Mouse (Mus musculus): ENCODE measurements at regions not wholly inside any gene's neighbourhood (a gene's known extent, or its start where the extent isn't known, plus 50 kb on each side); places are given as distances from the start of the nearest gene placed in this dataset.

DNA sequence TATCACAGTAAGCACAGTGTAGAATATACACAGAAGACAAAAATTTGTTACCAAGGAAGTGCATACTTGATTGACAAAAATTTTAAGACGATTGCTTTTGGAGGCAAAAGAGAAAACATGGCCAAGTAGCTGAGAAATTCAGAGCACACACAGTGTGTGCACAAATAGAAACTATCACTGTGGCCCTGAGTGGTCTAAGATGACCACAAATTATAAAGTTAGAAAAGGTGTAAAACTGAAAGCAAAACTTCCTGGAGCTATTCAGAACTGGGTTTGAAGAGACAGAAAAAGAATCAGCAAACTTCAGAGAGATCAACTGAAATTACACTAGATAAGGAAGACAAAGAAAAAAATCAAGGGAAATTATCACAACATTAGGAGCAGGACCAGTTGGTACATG, 487.6 kb downstream of the Car8 start:
- Histone ChIP-seq H3K9ac (ENCODE audit: low read depth, low read length) (no peak overlapping the region), H3K4me1 (ENCODE audit: control insufficient read depth, insufficient read depth, low read depth, low read length) (no peaks in the 10 kb centered on the region), H3K27ac (ENCODE audit: low read depth, low read length) (no peak overlapping the region), H3K4me2 (ENCODE audit: low read length) (no peak overlapping the region), H3K27me3 (replicated peaks; ENCODE audit: control insufficient read depth, insufficient read depth, low read length) (no peaks in the 10 kb centered on the region), H3K4me3 (ENCODE audit: low read length) (no peak overlapping the region), H3K36me3 (ENCODE audit: control insufficient read depth, insufficient read depth, low read length) (no peaks in the 10 kb centered on the region), H3K9me3 (ENCODE audit: control insufficient read depth, low read length) (no peaks in the 10 kb centered on the region)
- 88% methylated on average over 1 of the region's 1 CpGs for WGBS
- no peak for ATAC-seq

DNA sequence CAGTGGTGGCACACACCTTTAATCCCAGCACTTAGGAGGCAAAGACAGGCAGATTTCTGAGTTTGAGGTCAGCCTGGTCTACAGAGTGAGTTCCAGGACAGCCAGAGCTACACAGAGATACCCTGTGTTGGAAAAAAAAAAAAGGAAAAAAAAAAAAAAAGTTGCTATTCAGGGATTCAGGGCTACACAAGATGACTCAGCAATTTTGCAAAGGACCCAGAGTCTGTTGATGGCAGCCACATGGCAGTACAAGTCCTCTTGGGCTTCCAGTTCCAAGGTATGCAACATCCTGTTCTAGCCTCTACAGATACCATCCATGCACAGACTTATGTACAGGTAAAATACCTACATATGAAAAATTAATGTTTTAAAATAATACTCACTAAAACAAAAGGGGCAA, 515.9 kb downstream of the Car8 start:
- no peaks in the 10 kb centered on the region for H3K36me3 ChIP-seq (ENCODE audit: control insufficient read depth, insufficient read depth, low read length)
- no peaks in the 10 kb centered on the region for H3K9me3 ChIP-seq (ENCODE audit: control insufficient read depth, low read length)
- H3K27me3 ChIP-seq (replicated peaks; ENCODE audit: control insufficient read depth, insufficient read depth, low read length) = no peaks in the 10 kb centered on the region
- H3K4me3 ChIP-seq (ENCODE audit: low read length) = no peak overlapping the region
- no peaks in the 10 kb centered on the region for H3K4me1 ChIP-seq (ENCODE audit: control insufficient read depth, insufficient read depth, low read depth, low read length)
- no peak overlapping the region for H3K9ac ChIP-seq (ENCODE audit: low read depth, low read length)
- H3K27ac ChIP-seq (ENCODE audit: low read depth, low read length) = no peak overlapping the region
- H3K4me2 ChIP-seq (ENCODE audit: low read length) = no peak overlapping the region
- ATAC-seq = no peak

DNA sequence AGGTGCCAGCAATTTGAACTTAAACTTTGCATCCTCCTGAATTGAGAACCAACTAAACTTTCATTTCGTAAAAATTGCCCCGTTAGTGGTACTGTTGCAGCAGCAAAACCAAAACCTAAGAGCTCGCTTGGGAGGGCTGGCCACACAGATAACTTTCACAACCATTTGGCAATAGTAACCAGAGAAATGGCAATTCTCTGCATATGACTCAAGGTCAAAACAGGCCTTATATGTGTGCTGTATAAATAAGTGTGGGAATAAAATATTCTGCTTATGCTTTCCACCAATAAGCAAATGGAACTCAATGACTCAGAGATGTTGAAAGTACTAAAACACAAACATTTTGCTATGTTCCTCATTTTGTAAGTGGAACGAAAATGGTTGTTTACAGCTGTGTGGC, 550.3 kb downstream of the Car8 start:
- H3K4me1 ChIP-seq (ENCODE audit: control insufficient read depth, insufficient read depth, low read depth, low read length) = no peaks in the 10 kb centered on the region
- H3K9ac ChIP-seq (ENCODE audit: low read depth, low read length) = no peak overlapping the region
- no peaks in the 10 kb centered on the region for H3K36me3 ChIP-seq (ENCODE audit: control insufficient read depth, insufficient read depth, low read length)
- WGBS = 91% methylated on average over 4 of the region's 4 CpGs
- H3K4me3 ChIP-seq (ENCODE audit: low read length) = no peak overlapping the region
- H3K9me3 ChIP-seq (ENCODE audit: control insufficient read depth, low read length) = no peaks in the 10 kb centered on the region
- H3K27me3 ChIP-seq (replicated peaks; ENCODE audit: control insufficient read depth, insufficient read depth, low read length) = no peaks in the 10 kb centered on the region
- ATAC-seq = no peak
- H3K27ac ChIP-seq (ENCODE audit: low read depth, low read length) = no peak overlapping the region
- H3K4me2 ChIP-seq (ENCODE audit: low read length) = no peak overlapping the region

DNA sequence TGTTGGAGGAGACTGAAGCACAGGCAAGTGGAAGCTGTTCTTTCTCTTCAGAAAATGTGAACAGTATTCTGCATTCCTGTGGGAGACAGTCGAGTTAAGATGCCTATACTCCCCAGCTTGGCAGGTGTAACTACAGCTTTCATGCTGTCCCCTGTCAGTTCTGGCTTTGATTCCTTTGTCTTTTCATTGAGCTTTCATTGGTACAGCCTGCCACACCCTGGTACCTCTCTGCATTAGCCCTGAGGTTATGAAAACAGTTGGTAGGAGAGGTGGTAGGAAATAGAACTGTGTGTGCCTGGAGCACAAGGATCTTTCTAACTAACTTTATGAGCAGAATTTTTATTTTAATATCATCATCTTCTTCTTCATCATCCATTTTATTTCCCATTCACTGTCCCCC, 551.6 kb downstream of the Car8 start:
- Histone ChIP-seq H3K4me1 (ENCODE audit: control insufficient read depth, insufficient read depth, low read depth, low read length) (no peaks in the 10 kb centered on the region), H3K36me3 (ENCODE audit: control insufficient read depth, insufficient read depth, low read length) (no peaks in the 10 kb centered on the region), H3K4me3 (ENCODE audit: low read length) (no peak overlapping the region), H3K9ac (ENCODE audit: low read depth, low read length) (no peak overlapping the region), H3K9me3 (ENCODE audit: control insufficient read depth, low read length) (no peaks in the 10 kb centered on the region), H3K27ac (ENCODE audit: low read depth, low read length) (no peak overlapping the region), H3K4me2 (ENCODE audit: low read length) (no peak overlapping the region), H3K27me3 (replicated peaks; ENCODE audit: control insufficient read depth, insufficient read depth, low read length) (no peaks in the 10 kb centered on the region)
- no peak for ATAC-seq
- WGBS = 83% methylated on average over 1 of the region's 1 CpGs

DNA sequence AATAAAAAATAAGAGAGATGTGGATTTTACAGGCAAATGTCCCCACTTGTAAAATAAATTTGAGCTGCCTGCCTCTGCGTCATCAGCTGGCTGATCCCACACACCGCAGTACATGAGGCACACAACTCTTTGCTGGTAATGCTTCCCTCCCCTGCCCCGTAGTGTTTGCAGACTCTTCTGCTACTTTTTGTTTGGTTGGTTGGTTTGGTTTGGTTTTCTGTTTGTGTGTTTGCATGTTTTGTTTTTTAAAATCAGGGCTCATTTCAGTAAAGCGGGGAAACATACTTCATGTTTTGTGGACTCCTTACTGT, 568.1 kb downstream of the Car8 start:
- ATAC-seq = no peak
- whole genome bisulfite sequencing = 91% methylated on average over 4 of the region's 4 CpGs

DNA sequence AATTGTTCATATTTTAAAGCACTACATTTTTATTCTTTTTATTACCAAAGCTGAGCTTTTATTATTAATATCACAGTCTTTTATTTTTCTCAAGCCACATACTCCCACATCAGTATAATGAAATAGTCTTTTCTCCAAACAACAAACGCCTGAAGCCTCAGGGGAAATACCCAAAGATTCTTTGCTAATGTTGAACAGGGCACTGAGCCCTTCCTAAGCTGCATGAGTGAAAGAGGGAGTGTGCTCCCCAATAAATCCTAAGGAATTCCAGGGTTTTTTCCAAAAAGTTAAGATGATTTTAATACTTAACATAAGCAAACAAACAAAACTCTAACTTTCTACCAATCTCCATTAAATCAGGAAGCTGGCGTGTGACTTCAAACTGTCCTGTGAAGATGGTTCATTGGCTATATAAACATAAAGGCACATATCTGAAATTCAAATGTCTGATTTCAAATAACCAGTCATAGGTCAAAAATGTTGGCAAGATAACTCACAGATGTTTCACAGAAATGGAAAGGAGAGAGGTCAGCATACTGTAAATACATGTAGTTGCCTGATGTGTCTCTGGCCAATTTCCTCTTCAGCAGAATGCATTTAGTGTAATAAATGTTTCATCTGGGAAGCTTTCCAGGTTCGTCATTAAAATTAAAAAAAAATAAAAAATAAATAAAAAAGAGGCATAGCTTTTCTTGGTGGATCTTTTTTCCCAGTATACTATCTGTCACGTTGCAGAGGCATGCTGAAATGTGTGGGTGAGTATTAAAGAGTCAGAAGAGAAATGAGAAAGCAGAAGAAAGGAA, 568.6 kb downstream of the Car8 start:
- no peak for ATAC-seq
- H3K4me2 ChIP-seq (ENCODE audit: low read length) = no peak overlapping the region
- no peaks in the 10 kb centered on the region for H3K27me3 ChIP-seq (replicated peaks; ENCODE audit: control insufficient read depth, insufficient read depth, low read length)
- no peak overlapping the region for H3K27ac ChIP-seq (ENCODE audit: low read depth, low read length)
- no peak overlapping the region for H3K9ac ChIP-seq (ENCODE audit: low read depth, low read length)
- 58% methylated on average over 4 of the region's 4 CpGs for WGBS
- H3K4me3 ChIP-seq (ENCODE audit: low read length) = no peak overlapping the region
- H3K9me3 ChIP-seq (ENCODE audit: control insufficient read depth, low read length) = no peaks in the 10 kb centered on the region
- H3K4me1 ChIP-seq (ENCODE audit: control insufficient read depth, insufficient read depth, low read depth, low read length) = no peaks in the 10 kb centered on the region
- no peaks in the 10 kb centered on the region for H3K36me3 ChIP-seq (ENCODE audit: control insufficient read depth, insufficient read depth, low read length)

More for the DNA sequence above, 568.1 kb downstream of the Car8 start:
- H3K4me1 ChIP-seq (ENCODE audit: control insufficient read depth, insufficient read depth, low read depth, low read length) = no peaks in the 10 kb centered on the region
- no peak overlapping the region for H3K9ac ChIP-seq (ENCODE audit: low read depth, low read length)
- H3K27ac ChIP-seq (ENCODE audit: low read depth, low read length) = no peak overlapping the region
- no peak overlapping the region for H3K4me2 ChIP-seq (ENCODE audit: low read length)
- no peaks in the 10 kb centered on the region for H3K27me3 ChIP-seq (replicated peaks; ENCODE audit: control insufficient read depth, insufficient read depth, low read length)
- H3K9me3 ChIP-seq (ENCODE audit: control insufficient read depth, low read length) = no peaks in the 10 kb centered on the region; the same call in 1 of the 2 replicates
- no peaks in the 10 kb centered on the region for H3K36me3 ChIP-seq (ENCODE audit: control insufficient read depth, insufficient read depth, low read length)
- H3K4me3 ChIP-seq (ENCODE audit: low read length) = no peak overlapping the region

DNA sequence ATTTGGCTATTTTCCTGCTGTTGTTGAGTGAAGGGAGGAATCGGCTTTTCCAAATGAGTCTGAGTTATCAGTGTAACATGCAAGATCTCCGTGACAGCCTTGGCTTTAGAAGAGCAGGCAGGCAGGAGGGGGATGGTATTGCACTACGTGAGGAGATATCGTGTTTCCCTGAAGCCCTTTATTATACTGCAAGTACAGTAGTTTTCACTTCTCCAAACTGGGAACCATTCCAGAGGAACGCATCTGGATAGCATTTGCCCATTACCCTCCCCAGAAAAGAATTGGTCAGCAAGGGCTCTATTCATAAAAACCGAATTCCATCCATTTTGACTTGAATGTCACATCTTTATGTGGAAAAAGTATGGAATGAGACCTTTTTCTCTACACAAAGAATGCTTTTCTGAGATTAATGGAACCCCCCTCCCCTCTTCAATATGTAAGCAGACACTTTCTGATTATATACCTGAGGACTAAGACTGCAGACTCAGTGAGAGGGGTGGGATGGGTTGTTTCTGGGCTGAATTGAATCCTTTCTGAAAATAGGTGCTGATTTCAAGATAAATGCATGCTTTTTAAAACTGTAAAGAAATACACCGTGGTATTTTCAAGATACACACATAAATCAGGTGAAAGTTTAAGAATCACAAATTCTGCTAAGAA, 571.8 kb downstream of the Car8 start:
- WGBS = 67% methylated on average over 7 of the region's 7 CpGs
- no peak for ATAC-seq
- Histone ChIP-seq H3K4me3 (ENCODE audit: low read length) (no peak overlapping the region), H3K4me1 (ENCODE audit: control insufficient read depth, insufficient read depth, low read depth, low read length) (no peaks in the 10 kb centered on the region), H3K36me3 (ENCODE audit: control insufficient read depth, insufficient read depth, low read length) (no peaks in the 10 kb centered on the region), H3K4me2 (ENCODE audit: low read length) (no peak overlapping the region; the same call in 1 of the 2 replicates), H3K27ac (ENCODE audit: low read depth, low read length) (no peak overlapping the region), H3K9me3 (ENCODE audit: control insufficient read depth, low read length) (no peaks in the 10 kb centered on the region), H3K27me3 (replicated peaks; ENCODE audit: control insufficient read depth, insufficient read depth, low read length) (no peaks in the 10 kb centered on the region), H3K9ac (ENCODE audit: low read depth, low read length) (no peak overlapping the region)

DNA sequence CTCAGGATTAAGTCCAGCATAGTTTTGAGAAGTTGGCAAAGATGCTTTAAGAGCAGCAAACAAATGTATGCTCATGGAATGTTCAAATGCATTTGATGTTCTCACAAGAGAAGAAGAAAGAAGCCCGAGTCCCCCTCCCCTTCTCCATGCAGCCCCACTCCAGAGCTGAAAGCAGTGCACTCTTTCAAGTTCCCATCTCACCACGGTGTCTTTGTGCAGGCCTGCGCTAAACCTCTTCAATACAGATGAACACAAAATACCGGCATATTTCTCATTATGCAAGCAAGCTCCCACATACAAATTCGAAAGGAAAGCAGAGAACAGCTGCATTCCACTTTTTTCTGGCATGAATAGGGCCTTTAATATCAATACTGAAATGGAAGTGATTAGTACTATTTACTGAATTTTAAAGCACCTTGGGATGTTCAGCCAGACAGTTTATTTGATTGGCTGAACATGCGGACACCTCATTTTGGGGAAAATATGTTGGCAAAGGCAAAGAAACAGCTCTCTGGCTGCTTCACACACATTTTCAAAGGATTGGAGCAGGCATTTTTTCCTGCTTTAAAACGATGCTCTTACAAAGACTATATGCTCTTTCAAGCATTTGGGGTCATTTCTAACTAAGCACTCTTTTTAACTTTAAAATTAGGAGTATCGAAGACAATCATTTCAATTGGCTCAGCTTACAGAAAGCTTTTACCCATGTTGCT, 595.8 kb downstream of the Car8 start:
- Histone ChIP-seq H3K9me3 (ENCODE audit: control insufficient read depth, low read length) (no peaks in the 10 kb centered on the region), H3K27me3 (replicated peaks; ENCODE audit: control insufficient read depth, insufficient read depth, low read length) (no peaks in the 10 kb centered on the region), H3K4me3 (ENCODE audit: low read length) (no peak overlapping the region), H3K9ac (ENCODE audit: low read depth, low read length) (no peak overlapping the region), H3K36me3 (ENCODE audit: control insufficient read depth, insufficient read depth, low read length) (no peaks in the 10 kb centered on the region), H3K27ac (ENCODE audit: low read depth, low read length) (no peak overlapping the region), H3K4me2 (ENCODE audit: low read length) (no peak overlapping the region), H3K4me1 (ENCODE audit: control insufficient read depth, insufficient read depth, low read depth, low read length) (no peaks in the 10 kb centered on the region)
- 52% methylated on average over 8 of the region's 8 CpGs for WGBS
- ATAC-seq = no peak

DNA sequence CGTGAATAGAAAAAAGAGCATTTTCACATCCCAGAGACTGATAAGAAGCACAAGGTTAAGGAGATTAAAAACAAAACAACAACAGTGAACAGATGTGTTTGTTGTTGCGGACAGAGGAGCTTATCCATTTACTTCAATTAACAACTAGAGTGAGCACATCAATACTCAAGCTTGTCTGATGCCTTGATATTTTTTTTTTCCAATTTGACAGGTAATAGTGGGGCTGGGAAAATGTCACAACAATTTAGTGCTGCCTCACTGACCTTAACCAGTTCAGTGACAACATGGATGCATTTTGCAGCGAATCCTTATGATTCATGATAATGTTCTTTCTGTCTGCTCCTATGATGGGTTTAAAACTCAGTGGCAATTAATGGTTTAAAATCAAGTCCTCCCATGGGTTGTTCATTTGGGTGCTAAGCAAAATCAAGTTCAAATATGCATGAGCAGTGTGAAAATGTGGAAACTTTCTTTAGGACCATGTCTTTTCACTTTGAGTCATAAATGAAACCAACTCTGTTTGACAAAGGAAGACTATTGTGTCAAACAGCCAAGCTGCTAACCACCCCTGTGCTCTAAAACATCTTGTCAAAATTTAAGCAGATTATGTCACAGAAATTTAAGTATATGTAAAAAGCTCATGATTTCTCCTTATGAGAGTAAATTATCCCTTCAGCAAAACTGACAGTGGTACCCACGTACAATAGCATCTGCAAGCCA, 641.0 kb downstream of the Car8 start:
- Histone ChIP-seq H3K9me3 (ENCODE audit: control insufficient read depth, low read length) (no peaks in the 10 kb centered on the region), H3K4me1 (ENCODE audit: control insufficient read depth, insufficient read depth, low read depth, low read length) (no peaks in the 10 kb centered on the region), H3K4me3 (ENCODE audit: low read length) (no peak overlapping the region), H3K27ac (ENCODE audit: low read depth, low read length) (no peak overlapping the region), H3K36me3 (ENCODE audit: control insufficient read depth, insufficient read depth, low read length) (no peaks in the 10 kb centered on the region), H3K4me2 (ENCODE audit: low read length) (no peak overlapping the region), H3K27me3 (replicated peaks; ENCODE audit: control insufficient read depth, insufficient read depth, low read length) (no peaks in the 10 kb centered on the region), H3K9ac (ENCODE audit: low read depth, low read length) (no peak overlapping the region)
- no peak for ATAC-seq
- WGBS = 73% methylated on average over 4 of the region's 4 CpGs

Data from hindbrain, embryonic 16.5 days (tissue).